10 mouse cellular contexts compared by ENCODE assay signal in the genomic region with DNA sequence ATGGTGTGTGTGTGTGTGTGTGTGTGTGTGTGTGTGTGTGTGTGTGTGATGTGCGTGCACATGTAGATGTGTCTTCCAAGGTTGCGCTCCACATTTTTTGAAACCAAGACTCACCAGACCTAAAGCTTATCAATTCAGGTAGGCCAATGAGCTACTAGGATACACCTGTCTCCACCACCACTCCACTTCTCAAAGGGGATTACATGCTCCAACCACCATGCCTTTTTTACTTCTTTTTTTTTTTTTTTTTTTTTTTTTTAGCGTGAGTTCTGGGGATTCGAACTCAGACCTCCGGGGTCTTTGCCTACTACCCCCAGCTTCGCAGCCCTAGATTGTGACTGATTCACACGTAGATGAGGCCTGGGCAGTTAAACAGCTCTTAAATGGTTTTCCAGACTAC. TPM values are rescaled to one million over a fixed set of nuclear protein-coding genes. Genes with fewer than 3 reads are reported as not detected.
DNase-seq lines count a peak whose midpoint lies in the region; ATAC-seq and TF ChIP-seq lines count a peak whose summit lies in the region.
"Had no signal": no experiment of that assay in that cellular context is flagged by ENCODE, and none has a peak within 500 bp of the region (broad histone marks: within the 10 kb centered on the region; RNA-seq: fewer than 3 reads in every experiment).

No protein-coding gene starts in this region.

- no peak overlapping the region for H3K9ac ChIP-seq in hindbrain, embryonic 16.5 days (ENCODE audit: low read depth, low read length)
- H3K9ac ChIP-seq in midbrain, embryonic 15.5 days, result no peak overlapping the region

- no peaks in the 10 kb centered on the region for H3K36me3 ChIP-seq in forebrain, embryonic 10.5 days (replicated peaks)
- no peaks in the 10 kb centered on the region for H3K36me3 ChIP-seq in hindbrain, embryonic 16.5 days (ENCODE audit: control insufficient read depth, insufficient read depth, low read length)
- no peaks in the 10 kb centered on the region for H3K36me3 ChIP-seq in midbrain, embryonic 15.5 days (replicated peaks)

- H3K27ac ChIP-seq in layer of hippocampus, adult 2 months, result peak overlapping the region; percentile 89; the same call in 1 of the 2 replicates
- peak overlapping the region; percentile 96 for H3K27ac ChIP-seq in forebrain, embryonic 10.5 days
- H3K27ac ChIP-seq in hindbrain, embryonic 16.5 days (ENCODE audit: low read depth, low read length), result no peak overlapping the region; the same call in 1 of the 2 replicates
- peak overlapping the region; percentile 86; the same call in 1 of the 2 replicates for H3K27ac ChIP-seq in midbrain, embryonic 15.5 days

- H3K4me1 ChIP-seq in forebrain, embryonic 10.5 days, result peaks cover 9% of the 10 kb centered on the region; the same call in 1 of the 2 replicates
- H3K4me1 ChIP-seq in hindbrain, embryonic 16.5 days (ENCODE audit: control insufficient read depth, insufficient read depth, low read depth, low read length), result no peaks in the 10 kb centered on the region
- H3K4me1 ChIP-seq in midbrain, embryonic 15.5 days, result peaks cover 4% of the 10 kb centered on the region; the same call in 1 of the 2 replicates

- WGBS in forebrain, embryonic 10.5 days, result 64% methylated on average over 7 of the region's 7 CpGs
- 61% methylated on average over 7 of the region's 7 CpGs for WGBS in hindbrain, embryonic 16.5 days
- WGBS in midbrain, embryonic 15.5 days, result 70% methylated on average over 7 of the region's 7 CpGs

- ATAC-seq in hindbrain, embryonic 16.5 days, result no peak
- 0 out of 2 replicates have a peak, but pooled peaks have one; percentile 6 for ATAC-seq in midbrain, embryonic 15.5 days (replicated peaks)

- no peaks in the 10 kb centered on the region for H3K9me3 ChIP-seq in forebrain, embryonic 10.5 days
- no peaks in the 10 kb centered on the region for H3K9me3 ChIP-seq in hindbrain, embryonic 16.5 days (ENCODE audit: control insufficient read depth, low read length)
- H3K9me3 ChIP-seq in midbrain, embryonic 15.5 days, result no peaks in the 10 kb centered on the region

- no peaks in the 10 kb centered on the region for H3K27me3 ChIP-seq in forebrain, embryonic 10.5 days (ENCODE audit: poor library complexity, severe bottlenecking)
- no peaks in the 10 kb centered on the region for H3K27me3 ChIP-seq in hindbrain, embryonic 16.5 days (replicated peaks; ENCODE audit: control insufficient read depth, insufficient read depth, low read length)
- no peaks in the 10 kb centered on the region for H3K27me3 ChIP-seq in midbrain, embryonic 15.5 days (replicated peaks)

- peak overlapping the region; percentile 76 for H3K4me2 ChIP-seq in hindbrain, embryonic 16.5 days (ENCODE audit: low read length)
- peak overlapping the region; percentile 57 for H3K4me2 ChIP-seq in midbrain, embryonic 15.5 days

- H3K4me3 ChIP-seq in layer of hippocampus, adult 2 months, result peak overlapping the region; percentile 65
- peak overlapping the region; percentile 70 for H3K4me3 ChIP-seq in forebrain, embryonic 10.5 days
- H3K4me3 ChIP-seq in hindbrain, embryonic 16.5 days (ENCODE audit: low read length), result peak overlapping the region; percentile 79
- H3K4me3 ChIP-seq in midbrain, embryonic 15.5 days, result peak overlapping the region; percentile 76
- H3K4me3 ChIP-seq: myocyte had no signal

- DNase-seq in layer of hippocampus, adult 2 months (ENCODE audit: low spot score in 2 of 2), result no peak
- no peak for DNase-seq in layer of hippocampus, adult 11-12 months (ENCODE audit: low spot score)
- DNase-seq in forebrain, embryonic 10.5 days (ENCODE audit: extremely low spot score, low spot score), result no peak
- no peak for DNase-seq in natural killer cell, adult 2 months (ENCODE audit: low spot score in 2 of 2)
- DNase-seq in adrenal gland, adult 8-10 months, result no peak
- DNase-seq in cerebellum, postnatal 25 days, result no peak

- TF ChIP-seq CTCF in layer of hippocampus, adult 2 months (conservative IDR thresholded peaks at IDR 0.05), result no peak

RNA-seq across cellular contexts. Expression of a gene that starts 0.3 kb away (rescaled TPM):
- 1 to 10 TPM; 1.4 to 1.6 TPM for total RNA-seq in layer of hippocampus, adult 2 months (2021)
- 0.25 and 0.30 TPM in 2 replicates for polyA plus RNA-seq in forebrain, embryonic 10.5 days (2016; fragmentation: Nextera tagmentation; extraction: Ambion mirVana)
- 0.34 and 0.61 TPM in 2 replicates for polyA plus RNA-seq in hindbrain, embryonic 16.5 days (2015; fragmentation: Nextera tagmentation; extraction: Ambion mirVana)
- 0.65 and 1.3 TPM in 2 replicates for polyA plus RNA-seq in midbrain, embryonic 15.5 days (2015; fragmentation: Nextera tagmentation; extraction: Ambion mirVana)
- total RNA-seq in adrenal gland, adult 8-10 months (2022), result 1 to 10 TPM in 2 of 4 experiments, not detected in 2; 1.3 to 1.5 TPM
- total RNA-seq: layer of hippocampus, postnatal 14 days had no signal
- polyA plus RNA-seq: myocyte had no signal
